Mouse (Mus musculus) lung, embryonic 16.5 days (tissue): Measurements from ENCODE around the gene Serinc2. TPM values are rescaled to one million over a fixed set of nuclear protein-coding genes. Genes with fewer than 3 reads are reported as not detected.

Experiments used
- ATAC-seq: fragments of 200-750 bp; cut with Nextera tagmentation; 2 replicates; pipeline ENCODE4 v1.8.0; 2017; ENCODE audit warnings: low read depth, mild to moderate bottlenecking, moderate library complexity
- H3K27ac ChIP-seq: fragments of 300-500 bp; sonication (generic); 2 replicates; pipeline ENCODE4 v1.5.1; 2014; ENCODE audit warnings: mild to moderate bottlenecking, control low read depth, low read length
- H3K27me3 ChIP-seq: fragments of 300-500 bp; sonication (generic); 2 replicates; pipeline ENCODE4 v1.6.1; 2014; ENCODE audit warnings: low read depth, low read length, mixed read lengths; ENCODE audit not compliant: control insufficient read depth, insufficient read depth
- H3K36me3 ChIP-seq: fragments of 300-500 bp; sonication (generic); 2 replicates; pipeline ENCODE4 v1.6.1; 2014; ENCODE audit warnings: low read length; ENCODE audit not compliant: control insufficient read depth, insufficient read depth
- H3K4me1 ChIP-seq: fragments of 300-500 bp; sonication (generic); replicated peaks from 2 replicates; pipeline ENCODE4 v1.6.1; 2014; ENCODE audit warnings: low read length, mixed read lengths; ENCODE audit not compliant: control insufficient read depth, insufficient read depth
- H3K4me2 ChIP-seq: fragments of 300-500 bp; sonication (generic); 2 replicates; pipeline ENCODE4 v1.6.1; 2014; ENCODE audit warnings: low read depth, low read length, control low read depth
- H3K4me3 ChIP-seq: fragments of 300-500 bp; sonication (generic); 2 replicates; pipeline ENCODE4 v1.5.1; 2014; ENCODE audit warnings: mild to moderate bottlenecking, low read length, control low read depth
- H3K9ac ChIP-seq: fragments of 300-500 bp; sonication (generic); 2 replicates; pipeline ENCODE4 v1.6.1; 2014; ENCODE audit warnings: low read length, control low read depth
- H3K9me3 ChIP-seq: fragments of 300-500 bp; sonication (generic); 2 replicates; pipeline ENCODE4 v1.6.1; 2016; ENCODE audit warnings: low read length; ENCODE audit not compliant: control insufficient read depth
- WGBS: fragments of 180-500 bp; shearing (Covaris S2); extraction: QIAGEN DNeasy Blood & Tissue Kit; methylation state at CpG from one replicate; pipeline ENCODE4 v1.1.7; 2014; 5-methylcytosine and 5-hydroxymethylcytosine counted together
- polyA plus RNA-seq: library from polyadenylated mRNA; unstranded; fragments of >200 nt; fragmentation: Nextera tagmentation; extraction: Ambion mirVana; gene quantifications from 2 replicates; pipeline ENCODE4 v1.2.1, GENCODE M21; 2015

Serinc2 gene
- polyA plus RNA-seq, 1 experiment from 2014 or later = 19.9 TPM

DNA sequence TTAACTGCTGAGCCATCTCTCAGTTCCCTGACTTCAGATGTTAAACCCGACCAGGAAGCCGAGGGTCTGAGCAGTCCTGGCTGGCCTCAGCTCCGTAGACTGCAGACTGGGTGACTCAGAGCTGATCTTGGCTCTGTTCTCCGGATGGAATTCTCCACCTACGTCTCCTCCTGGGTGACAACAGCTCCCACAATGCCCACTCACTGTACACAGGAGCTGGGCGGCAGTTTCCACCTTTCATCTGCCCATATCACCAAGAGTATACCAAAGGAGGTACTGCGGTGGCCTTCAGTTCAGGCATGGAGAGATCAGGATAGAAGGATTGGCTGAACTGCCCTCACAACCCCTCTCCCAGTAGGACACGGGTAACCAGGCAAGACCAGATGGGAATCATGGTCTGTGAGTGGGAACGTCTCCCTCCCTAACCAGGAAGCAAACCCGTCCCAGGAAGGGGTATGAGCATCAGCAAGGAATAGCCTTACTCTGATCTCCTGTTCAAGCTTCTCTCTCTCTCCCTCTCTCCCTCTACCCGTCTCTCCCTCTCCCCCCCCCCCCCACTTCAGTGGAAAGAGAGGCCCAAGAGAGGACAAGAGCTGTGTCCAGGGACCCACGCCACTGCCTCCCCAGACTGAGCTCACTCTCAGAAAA, 5.2 kb downstream of the Serinc2 start:
- Histone ChIP-seq H3K4me1 (0 out of 2 replicates have a peak, but pooled peaks cover 2% of the 10 kb centered on the region), H3K4me2 (peak overlapping the region; percentile 96; the same call in 1 of the 2 replicates), H3K9ac (peak overlapping the region; percentile 68; the same call in 1 of the 2 replicates), H3K36me3 (no peaks in the 10 kb centered on the region), H3K27ac (no peak overlapping the region), H3K4me3 (peak overlapping the region; percentile 63), H3K27me3 (peaks cover 20% of the 10 kb centered on the region), H3K9me3 (no peaks in the 10 kb centered on the region)
- no peak for ATAC-seq
- 11% methylated on average over 12 of the region's 12 CpGs for WGBS

DNA sequence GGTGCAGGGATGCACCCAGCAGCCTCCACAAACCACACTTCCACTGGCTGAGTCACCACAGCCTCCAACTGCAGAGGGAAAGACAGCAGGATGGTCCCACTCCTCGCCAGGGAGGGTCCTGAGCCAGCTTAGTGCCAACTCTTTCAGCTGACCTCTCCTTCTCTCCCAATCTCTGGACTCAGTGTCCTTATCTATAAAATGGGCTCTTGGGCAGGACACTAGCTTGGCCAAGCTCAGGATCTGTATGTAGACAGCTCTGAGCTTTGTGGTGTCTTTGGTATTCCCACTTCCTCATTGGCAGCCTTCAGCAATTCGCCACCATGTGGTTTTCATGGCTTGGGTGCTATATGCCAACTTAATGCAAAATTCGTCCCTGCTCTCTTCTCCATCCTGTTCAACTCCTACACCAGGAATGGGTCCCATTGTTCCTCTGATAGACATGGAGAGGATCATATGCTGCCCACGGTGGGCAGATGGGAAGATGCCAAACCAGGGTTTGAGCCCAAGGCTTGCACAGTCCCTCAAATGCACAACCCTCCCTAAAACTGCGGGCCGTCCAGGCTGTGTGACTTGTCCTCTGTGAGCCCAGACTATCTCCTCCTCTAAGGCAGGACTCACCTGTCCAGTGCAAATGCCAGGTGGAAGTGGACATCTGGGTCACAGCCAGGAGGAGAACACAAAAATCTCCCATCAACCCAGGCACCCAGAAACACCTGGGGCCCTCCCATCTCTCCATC, 8.2 kb downstream of the Serinc2 start:
- Histone ChIP-seq H3K27me3 (peaks cover 15% of the 10 kb centered on the region), H3K4me1 (0 out of 2 replicates have a peak, but pooled peaks cover 5% of the 10 kb centered on the region), H3K9me3 (no peaks in the 10 kb centered on the region), H3K27ac (no peak overlapping the region), H3K9ac (no peak overlapping the region), H3K36me3 (no peaks in the 10 kb centered on the region), H3K4me3 (no peak overlapping the region), H3K4me2 (no peak overlapping the region)
- no peak for ATAC-seq
- WGBS = 71% methylated on average over 6 of the region's 6 CpGs

DNA sequence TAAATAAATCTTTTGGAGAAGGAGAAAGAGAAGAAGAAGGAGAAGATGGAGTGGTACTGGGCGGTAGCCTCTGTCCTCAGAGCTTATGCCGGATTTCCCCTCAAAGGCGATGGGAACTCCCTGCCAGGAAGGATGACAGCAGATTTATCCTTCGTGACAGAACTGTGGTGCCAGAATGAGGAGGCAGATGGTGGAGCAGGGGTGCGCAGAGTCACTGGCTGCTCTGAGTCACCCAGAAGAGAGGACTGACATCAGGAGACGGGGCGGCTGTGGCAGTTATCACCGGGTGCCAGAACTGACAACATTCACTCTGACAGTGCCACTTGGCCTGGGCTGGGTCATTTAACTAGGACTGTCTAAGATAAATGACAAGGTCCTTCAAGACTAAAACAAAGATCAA, 8.9 kb downstream of the Serinc2 start:
- Histone ChIP-seq H3K4me3 (no peak overlapping the region), H3K36me3 (no peaks in the 10 kb centered on the region), H3K9ac (no peak overlapping the region), H3K27ac (no peak overlapping the region), H3K4me1 (0 out of 2 replicates have a peak, but pooled peaks cover 5% of the 10 kb centered on the region), H3K27me3 (peaks cover 9% of the 10 kb centered on the region; the same call in 1 of the 2 replicates), H3K4me2 (no peak overlapping the region), H3K9me3 (no peaks in the 10 kb centered on the region)
- ATAC-seq = no peak
- 66% methylated on average over 8 of the region's 8 CpGs for WGBS

DNA sequence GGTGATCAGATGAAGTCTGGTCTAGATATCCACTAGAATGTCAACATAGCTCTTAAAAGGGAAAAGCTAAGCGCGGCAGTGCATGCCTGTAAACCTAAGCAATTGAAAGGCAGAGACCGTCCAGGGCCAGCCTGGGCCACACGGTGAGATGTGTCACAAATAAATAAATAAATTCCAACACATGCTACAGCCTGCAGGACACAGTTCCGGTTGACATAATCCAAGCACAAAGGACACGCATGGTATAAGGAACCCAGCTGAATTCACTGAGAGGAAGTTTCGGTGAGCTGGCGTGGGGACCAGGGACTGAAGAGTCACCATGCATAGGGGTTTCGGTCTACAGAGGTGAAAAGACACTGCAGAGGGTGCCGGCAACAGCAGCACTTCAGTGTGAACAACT, 10.3 kb downstream of the Serinc2 start:
- H3K27me3 ChIP-seq = no peaks in the 10 kb centered on the region; the same call in 1 of the 2 replicates
- no peak for ATAC-seq
- H3K4me1 ChIP-seq = 0 out of 2 replicates have a peak, but pooled peaks cover 2% of the 10 kb centered on the region
- WGBS = 76% methylated on average over 10 of the region's 10 CpGs
- H3K36me3 ChIP-seq = no peaks in the 10 kb centered on the region
- no peak overlapping the region for H3K4me3 ChIP-seq
- H3K9me3 ChIP-seq = no peaks in the 10 kb centered on the region
- H3K27ac ChIP-seq = no peak overlapping the region
- H3K4me2 ChIP-seq = no peak overlapping the region
- H3K9ac ChIP-seq = no peak overlapping the region

DNA sequence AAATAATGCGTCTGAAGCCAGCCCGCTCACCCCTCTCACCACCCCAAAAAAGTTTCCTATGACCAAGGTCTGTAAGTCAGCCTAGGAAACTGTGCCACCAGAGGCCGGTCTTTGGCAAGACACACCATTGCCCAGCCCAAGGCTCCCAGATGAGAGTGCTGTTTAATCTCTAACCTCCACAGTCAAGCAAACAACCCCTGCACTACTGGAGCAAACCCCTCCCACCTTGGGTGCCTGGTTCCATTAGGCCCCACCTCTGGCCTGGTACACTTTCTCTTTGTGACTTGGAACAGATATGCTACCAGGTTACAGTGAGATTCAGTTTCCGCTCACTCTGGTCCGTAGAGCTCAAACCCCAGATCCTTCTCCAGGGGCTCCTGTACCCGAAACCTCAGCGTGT, 11.9 kb downstream of the Serinc2 start:
- no peak overlapping the region for H3K9ac ChIP-seq
- no peaks in the 10 kb centered on the region for H3K36me3 ChIP-seq
- peak; percentile 69 for ATAC-seq
- no peak overlapping the region for H3K27ac ChIP-seq
- H3K9me3 ChIP-seq = no peaks in the 10 kb centered on the region
- no peak overlapping the region for H3K4me3 ChIP-seq
- 71% methylated on average over 7 of the region's 7 CpGs for WGBS
- H3K4me1 ChIP-seq = 0 out of 2 replicates have a peak, but pooled peaks cover 2% of the 10 kb centered on the region
- peak overlapping the region; percentile 4; the same call in 1 of the 2 replicates for H3K4me2 ChIP-seq
- H3K27me3 ChIP-seq = no peaks in the 10 kb centered on the region

DNA sequence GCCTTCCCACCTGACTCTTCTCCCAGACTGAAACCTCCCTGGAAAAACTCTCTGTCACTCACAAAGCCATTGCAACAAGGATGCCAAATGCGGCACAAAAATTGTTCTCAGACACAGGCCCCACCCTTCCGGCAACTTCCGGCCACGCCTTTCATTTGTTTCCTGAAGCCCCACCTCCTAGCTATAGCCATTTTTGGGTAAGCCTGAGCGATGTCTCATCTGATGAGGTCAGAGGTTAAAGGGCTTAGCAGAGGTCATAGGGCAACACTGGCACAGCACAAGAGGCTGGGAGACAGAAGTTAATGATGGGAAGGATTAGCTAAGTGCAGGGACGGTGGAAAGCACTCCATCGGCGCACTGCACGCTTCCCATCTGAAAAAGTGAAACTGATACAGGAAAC, 12.4 kb downstream of the Serinc2 start:
- 58% methylated on average over 9 of the region's 9 CpGs for WGBS
- Histone ChIP-seq H3K36me3 (no peaks in the 10 kb centered on the region), H3K27me3 (no peaks in the 10 kb centered on the region), H3K27ac (no peak overlapping the region), H3K9me3 (no peaks in the 10 kb centered on the region), H3K4me1 (0 out of 2 replicates have a peak, but pooled peaks cover 2% of the 10 kb centered on the region), H3K9ac (no peak overlapping the region), H3K4me2 (peak overlapping the region; percentile 4; the same call in 1 of the 2 replicates), H3K4me3 (no peak overlapping the region)
- peak; percentile 10; the same call in 1 of the 2 replicates for ATAC-seq

DNA sequence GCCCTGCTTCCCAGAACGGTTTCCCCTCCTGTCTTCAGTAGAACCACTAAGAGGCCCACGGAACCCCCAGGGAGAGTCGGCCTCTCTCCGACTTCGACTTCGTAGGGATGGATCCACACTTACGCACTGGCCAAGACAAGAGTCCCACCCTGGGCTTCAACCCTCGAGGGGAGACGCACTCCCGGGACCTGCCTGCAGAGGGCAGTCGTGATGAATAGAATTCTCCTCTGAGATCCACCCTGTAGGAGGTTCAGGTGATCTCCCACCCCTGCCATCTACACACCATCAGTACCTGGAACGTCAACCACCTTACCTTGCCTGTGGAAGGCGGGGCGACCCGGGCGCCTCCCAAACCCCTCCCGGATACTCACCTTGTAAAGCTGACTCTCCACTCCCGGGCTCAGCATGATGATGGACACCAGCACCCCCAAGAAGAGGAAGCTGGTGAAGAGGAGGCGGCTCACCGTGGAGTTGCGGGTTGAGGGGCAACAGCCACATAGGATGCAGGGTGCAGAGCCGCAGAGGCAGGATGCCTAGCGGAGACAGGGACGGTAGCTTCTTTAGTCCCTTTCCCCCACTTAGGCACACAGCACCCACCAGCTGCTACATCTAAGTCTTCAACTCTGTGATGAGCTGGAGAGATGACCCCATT, 14.2 kb downstream of the Serinc2 start:
- no peak overlapping the region for H3K9ac ChIP-seq
- no peaks in the 10 kb centered on the region for H3K27me3 ChIP-seq
- 24% methylated on average over 24 of the region's 24 CpGs for WGBS
- H3K4me1 ChIP-seq = 0 out of 2 replicates have a peak, but pooled peaks cover 2% of the 10 kb centered on the region
- no peaks in the 10 kb centered on the region for H3K9me3 ChIP-seq
- no peak overlapping the region for H3K27ac ChIP-seq
- H3K4me2 ChIP-seq = no peak overlapping the region
- 0 out of 2 replicates have a peak, but pooled peaks have one; percentile 18 for ATAC-seq
- no peak overlapping the region for H3K4me3 ChIP-seq
- H3K36me3 ChIP-seq = no peaks in the 10 kb centered on the region

DNA sequence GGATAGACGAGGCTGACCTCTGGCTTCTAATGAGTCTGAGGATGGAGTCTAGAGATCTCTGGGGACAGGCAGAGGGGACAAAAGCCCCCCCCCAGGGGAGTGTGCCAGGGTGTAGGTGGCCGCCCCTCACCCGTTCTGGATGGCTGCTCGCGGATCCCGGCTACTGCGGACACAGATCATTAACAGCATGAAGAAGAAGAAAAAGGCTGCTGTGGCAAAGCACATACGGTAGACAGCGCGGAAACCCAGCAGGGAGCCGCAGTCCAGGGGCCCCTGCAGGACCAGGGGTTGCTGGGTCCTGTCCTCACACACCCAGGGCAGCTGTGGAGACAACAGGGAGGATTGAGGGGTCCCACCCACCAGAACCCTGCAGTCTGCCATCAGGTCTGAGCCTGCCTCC, 14.9 kb downstream of the Serinc2 start:
- no peak for ATAC-seq
- 40% methylated on average over 11 of the region's 11 CpGs for WGBS
- H3K27me3 ChIP-seq = no peaks in the 10 kb centered on the region

DNA sequence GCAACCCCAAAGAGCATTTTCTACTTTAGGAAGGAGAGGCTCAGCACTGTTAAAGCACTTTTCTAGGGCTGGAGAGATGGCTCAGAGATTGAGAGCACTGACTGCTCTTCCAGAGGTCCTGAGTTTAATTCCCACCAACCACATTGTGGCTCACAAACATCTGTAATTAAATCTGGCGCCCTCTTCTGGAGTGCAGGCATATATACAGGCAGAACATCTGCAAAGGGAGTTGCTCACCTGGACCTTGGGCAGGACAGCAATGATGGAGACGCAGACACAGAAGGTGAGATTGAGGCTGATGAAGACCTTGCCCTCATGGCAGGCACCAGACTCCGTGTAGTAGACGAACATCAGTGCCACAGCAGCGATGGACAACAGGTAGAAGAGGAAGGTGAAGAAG, 18.6 kb downstream of the Serinc2 start:
- no peak overlapping the region for H3K9ac ChIP-seq
- no peaks in the 10 kb centered on the region for H3K4me1 ChIP-seq
- 32% methylated on average over 5 of the region's 5 CpGs for WGBS
- H3K36me3 ChIP-seq = no peaks in the 10 kb centered on the region
- no peak overlapping the region for H3K4me3 ChIP-seq
- no peak overlapping the region for H3K27ac ChIP-seq
- H3K4me2 ChIP-seq = no peak overlapping the region
- H3K9me3 ChIP-seq = no peaks in the 10 kb centered on the region
- ATAC-seq = no peak
- no peaks in the 10 kb centered on the region for H3K27me3 ChIP-seq

More for the DNA sequence above, 14.9 kb downstream of the Serinc2 start:
- Histone ChIP-seq H3K9ac (no peak overlapping the region), H3K9me3 (no peaks in the 10 kb centered on the region), H3K4me3 (no peak overlapping the region), H3K27ac (no peak overlapping the region), H3K36me3 (no peaks in the 10 kb centered on the region), H3K4me2 (no peak overlapping the region), H3K4me1 (0 out of 2 replicates have a peak, but pooled peaks cover 2% of the 10 kb centered on the region)
